Mouse (Mus musculus) midbrain, embryonic 11.5 days (tissue): ENCODE results near the gene Fhl2. TPM values are rescaled to one million over a fixed set of nuclear protein-coding genes. Genes with fewer than 3 reads are reported as not detected.
A peak's percentile ranks its signal among the peaks of the same experiment; 100 is the strongest.

ENCODE experiments used
- ATAC-seq: fragments of 200-750 bp; cut with Nextera tagmentation; 2 replicates; pipeline ENCODE4 v1.8.0; 2017; ENCODE audit warnings: moderate TSS enrichment, moderate library complexity; ENCODE audit not compliant: low FRiP score
- DNase-seq: peaks from one replicate; pipeline ENCODE4 v3.0.0; 2015; ENCODE audit warnings: low spot score; ENCODE audit errors: missing footprints
- H3K27ac ChIP-seq: fragments of 300-500 bp; sonication (generic); 2 replicates; pipeline ENCODE4 v1.5.1; 2014; ENCODE audit warnings: low read depth, low read length
- H3K27me3 ChIP-seq: fragments of 300-500 bp; sonication (generic); 2 replicates; pipeline ENCODE4 v1.6.1; 2014; ENCODE audit warnings: mild to moderate bottlenecking, low read length, moderate library complexity, mixed read lengths; ENCODE audit not compliant: control insufficient read depth, insufficient read depth
- H3K36me3 ChIP-seq: fragments of 300-500 bp; sonication (generic); 2 replicates; pipeline ENCODE4 v1.6.1; 2014; ENCODE audit warnings: mild to moderate bottlenecking, low read length, moderate library complexity, mixed read lengths; ENCODE audit not compliant: control insufficient read depth, insufficient read depth
- H3K4me1 ChIP-seq: fragments of 300-500 bp; sonication (generic); 2 replicates; pipeline ENCODE4 v1.6.1; 2014; ENCODE audit warnings: low read length; ENCODE audit not compliant: control insufficient read depth, insufficient read depth
- H3K4me2 ChIP-seq: fragments of 300-500 bp; sonication (generic); 2 replicates; pipeline ENCODE4 v1.6.1; 2014; ENCODE audit warnings: mild to moderate bottlenecking, moderate library complexity
- H3K4me3 ChIP-seq: fragments of 300-500 bp; sonication (generic); 2 replicates; pipeline ENCODE4 v1.5.1; 2014; ENCODE audit warnings: low read depth, low read length
- H3K9ac ChIP-seq: fragments of 300-500 bp; sonication (generic); 2 replicates; pipeline ENCODE4 v1.6.1; 2014; ENCODE audit warnings: low read length
- H3K9me3 ChIP-seq: fragments of 300-500 bp; sonication (generic); 2 replicates; pipeline ENCODE4 v1.6.1; 2016; ENCODE audit warnings: low read length; ENCODE audit not compliant: control insufficient read depth
- WGBS: fragments of 180-500 bp; shearing (Covaris S2); extraction: QIAGEN DNeasy Blood & Tissue Kit; methylation state at CpG from one replicate; pipeline ENCODE4 v1.1.7; 2014; 5-methylcytosine and 5-hydroxymethylcytosine counted together
- polyA plus RNA-seq: library from polyadenylated mRNA; unstranded; fragments of >200 nt; fragmentation: Nextera tagmentation; extraction: Ambion mirVana; gene quantifications from 2 replicates; pipeline ENCODE4 v1.2.1, GENCODE M21; 2014

Gene Fhl2
- polyA plus RNA-seq, 1 experiment from 2014 or later, result 6.5 TPM

- no peak overlapping the region for H3K9ac ChIP-seq
- H3K27ac ChIP-seq, result no peak overlapping the region
- H3K9me3 ChIP-seq, result no peaks in the 10 kb centered on the region
- DNase-seq (no peak), ATAC-seq (no peak)
- H3K4me1 ChIP-seq, result peaks cover 4% of the 10 kb centered on the region
- H3K36me3 ChIP-seq, result no peaks in the 10 kb centered on the region
- no peak overlapping the region for H3K4me2 ChIP-seq
- no peak overlapping the region for H3K4me3 ChIP-seq
- 92% methylated on average over 5 of the region's 5 CpGs for WGBS
- peaks cover 3% of the 10 kb centered on the region for H3K27me3 ChIP-seq
Measured at GRCm38 (mm10) chr1:43164582-43164981, 32.2 kb downstream of the Fhl2 start.

GRCm38 (mm10) chr1:43163467-43164418 lies 33.0 kb downstream of the Fhl2 start:
- peak; percentile 94 for ATAC-seq
- Histone ChIP-seq H3K27ac (no peak overlapping the region), H3K4me1 (peaks cover 4% of the 10 kb centered on the region), H3K9me3 (no peaks in the 10 kb centered on the region), H3K9ac (peak overlapping the region; percentile 62), H3K36me3 (no peaks in the 10 kb centered on the region), H3K4me2 (peak overlapping the region; percentile 51), H3K4me3 (peak overlapping the region; percentile 47), H3K27me3 (peaks cover 3% of the 10 kb centered on the region)
- 5% methylated on average over 61 of the region's 61 CpGs for WGBS
- DNase-seq, result peak; percentile 97

GRCm38 (mm10) chr1:43163084-43163466 lies 33.7 kb downstream of the Fhl2 start:
- peak overlapping the region; percentile 62 for H3K9ac ChIP-seq
- 0% methylated on average over 6 of the region's 6 CpGs for WGBS
- no peaks in the 10 kb centered on the region for H3K9me3 ChIP-seq
- H3K4me3 ChIP-seq, result peak overlapping the region; percentile 47
- H3K27ac ChIP-seq, result no peak overlapping the region
- H3K4me1 ChIP-seq, result peaks cover 4% of the 10 kb centered on the region
- H3K36me3 ChIP-seq, result no peaks in the 10 kb centered on the region
- ATAC-seq (peak; percentile 33), DNase-seq (no peak)
- H3K4me2 ChIP-seq, result peak overlapping the region; percentile 51
- H3K27me3 ChIP-seq, result peaks cover 3% of the 10 kb centered on the region

GRCm38 (mm10) chr1:43162394-43162793 lies 34.4 kb downstream of the Fhl2 start:
- H3K4me2 ChIP-seq, result no peak overlapping the region
- 86% methylated on average over 3 of the region's 3 CpGs for WGBS

GRCm38 (mm10) chr1:43159429-43159828 lies 37.4 kb downstream of the Fhl2 start:
- H3K4me3 ChIP-seq, result no peak overlapping the region
- DNase-seq (no peak), ATAC-seq (no peak)
- H3K27me3 ChIP-seq, result peaks cover 3% of the 10 kb centered on the region
- WGBS, result 74% methylated on average over 4 of the region's 4 CpGs
- no peaks in the 10 kb centered on the region; the same call in 1 of the 2 replicates for H3K9me3 ChIP-seq
- H3K36me3 ChIP-seq, result no peaks in the 10 kb centered on the region
- H3K27ac ChIP-seq, result no peak overlapping the region
- peaks cover 4% of the 10 kb centered on the region for H3K4me1 ChIP-seq
- no peak overlapping the region for H3K4me2 ChIP-seq
- H3K9ac ChIP-seq, result no peak overlapping the region

More at GRCm38 (mm10) chr1:43162394-43162793, 34.4 kb downstream of the Fhl2 start:
- ATAC-seq (no peak), DNase-seq (no peak)
- H3K36me3 ChIP-seq, result no peaks in the 10 kb centered on the region
- no peaks in the 10 kb centered on the region; the same call in 1 of the 2 replicates for H3K9me3 ChIP-seq
- H3K27me3 ChIP-seq, result peaks cover 3% of the 10 kb centered on the region
- H3K4me3 ChIP-seq, result no peak overlapping the region
- H3K4me1 ChIP-seq, result peaks cover 4% of the 10 kb centered on the region
- no peak overlapping the region for H3K9ac ChIP-seq
- H3K27ac ChIP-seq, result no peak overlapping the region

GRCm38 (mm10) chr1:43157907-43158306 lies 38.9 kb downstream of the Fhl2 start:
- ATAC-seq, result no peak
- no peak overlapping the region for H3K4me2 ChIP-seq
- 86% methylated on average over 2 of the region's 2 CpGs for WGBS

GRCm38 (mm10) chr1:43154491-43154890 lies 42.3 kb downstream of the Fhl2 start:
- Histone ChIP-seq H3K9me3 (no peaks in the 10 kb centered on the region; the same call in 1 of the 2 replicates), H3K4me1 (no peaks in the 10 kb centered on the region), H3K4me3 (no peak overlapping the region), H3K27ac (no peak overlapping the region), H3K4me2 (no peak overlapping the region), H3K36me3 (no peaks in the 10 kb centered on the region), H3K27me3 (no peaks in the 10 kb centered on the region), H3K9ac (no peak overlapping the region)
- 87% methylated on average over 2 of the region's 2 CpGs for whole genome bisulfite sequencing
- no peak for DNase-seq
- no peak for ATAC-seq

More at GRCm38 (mm10) chr1:43157907-43158306, 38.9 kb downstream of the Fhl2 start:
- no peak overlapping the region for H3K27ac ChIP-seq
- no peaks in the 10 kb centered on the region for H3K4me1 ChIP-seq
- H3K9me3 ChIP-seq, result no peaks in the 10 kb centered on the region; the same call in 1 of the 2 replicates
- peaks cover 3% of the 10 kb centered on the region for H3K27me3 ChIP-seq
- no peak overlapping the region for H3K9ac ChIP-seq
- DNase-seq, result no peak
- no peaks in the 10 kb centered on the region for H3K36me3 ChIP-seq
- no peak overlapping the region for H3K4me3 ChIP-seq

GRCm38 (mm10) chr1:43153538-43153937 lies 43.2 kb downstream of the Fhl2 start:
- Histone ChIP-seq H3K9me3 (no peaks in the 10 kb centered on the region; the same call in 1 of the 2 replicates), H3K4me1 (no peaks in the 10 kb centered on the region), H3K4me2 (no peak overlapping the region), H3K4me3 (no peak overlapping the region), H3K36me3 (no peaks in the 10 kb centered on the region), H3K27me3 (no peaks in the 10 kb centered on the region), H3K27ac (no peak overlapping the region), H3K9ac (no peak overlapping the region)
- DNase-seq (no peak), ATAC-seq (no peak)
- WGBS, result 77% methylated on average over 5 of the region's 5 CpGs

GRCm38 (mm10) chr1:43152626-43153025 lies 44.2 kb downstream of the Fhl2 start:
- DNase-seq (no peak), ATAC-seq (no peak)
- WGBS, result 91% methylated on average over 4 of the region's 4 CpGs

More at GRCm38 (mm10) chr1:43152626-43153025, 44.2 kb downstream of the Fhl2 start:
- Histone ChIP-seq H3K36me3 (no peaks in the 10 kb centered on the region), H3K4me2 (no peak overlapping the region), H3K4me1 (no peaks in the 10 kb centered on the region), H3K27ac (no peak overlapping the region), H3K27me3 (no peaks in the 10 kb centered on the region), H3K4me3 (no peak overlapping the region), H3K9me3 (no peaks in the 10 kb centered on the region; the same call in 1 of the 2 replicates), H3K9ac (no peak overlapping the region)
